In the genomic region with DNA sequence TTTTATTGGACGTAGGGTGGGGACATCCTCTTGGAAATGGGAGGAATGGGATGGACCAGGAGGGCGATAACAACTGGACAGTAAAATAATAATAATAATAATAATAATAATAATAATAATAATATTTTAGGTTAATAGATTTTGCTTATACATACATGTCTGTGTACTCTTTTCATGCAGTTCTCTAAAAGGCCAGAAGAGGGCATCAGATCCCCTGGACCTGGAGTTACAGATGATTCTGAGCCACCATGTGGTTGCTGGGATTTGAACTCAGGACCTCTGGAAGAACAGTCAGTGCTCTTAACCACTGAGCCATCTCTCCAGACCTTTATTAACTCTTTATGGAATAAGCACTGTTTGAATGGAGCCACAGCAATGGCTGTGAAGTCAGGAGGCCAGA, we compare ENCODE assay signal across 22 mouse cellular contexts. TPM values are rescaled to one million over a fixed set of nuclear protein-coding genes. Genes with fewer than 3 reads are reported as not detected.
A peak's percentile ranks its signal among the peaks of the same experiment; 100 is the strongest.
DNase-seq lines count a peak whose midpoint lies in the region; ATAC-seq and TF ChIP-seq lines count a peak whose summit lies in the region.
"Not testable (repeated sequence)": the region's sequence is repeated elsewhere in the genome, so short reads cannot be mapped to it uniquely, and the experiment has no call there.
"Had no signal": no experiment of that assay in that cellular context is flagged by ENCODE, and none has a peak within 500 bp of the region (broad histone marks: within the 10 kb centered on the region; RNA-seq: fewer than 3 reads in every experiment).

No protein-coding gene starts in this region.

- not testable (repeated sequence) for H3K27me3 ChIP-seq in cerebellum, adult 2 months (ENCODE audit: control insufficient read depth, insufficient read depth, low read length); heart, adult 2 months (ENCODE audit: control insufficient read depth, insufficient read depth, low read length); lung, embryonic 14.5 days (ENCODE audit: insufficient read depth, low read length)

- TF ChIP-seq CTCF in cerebellum, adult 2 months (IDR thresholded peaks at IDR 0.05; ENCODE audit: borderline replicate concordance, insufficient read depth, low read depth, low read length), result 0 out of 2 replicates have a peak, but pooled peaks have one; percentile 9
- TF ChIP-seq CTCF in heart, adult 2 months (IDR thresholded peaks at IDR 0.05), result peak; percentile 87
- TF ChIP-seq CTCF in layer of hippocampus, adult 2 months (conservative IDR thresholded peaks at IDR 0.05), result peak; percentile 80
- peak; percentile 53 for TF ChIP-seq CTCF in lung, embryonic 14.5 days (IDR thresholded peaks at IDR 0.05; ENCODE audit: low read depth)

- H3K9me3 ChIP-seq in lung, embryonic 14.5 days (ENCODE audit: low read depth, low read length), result not testable (repeated sequence)

- DNase-seq in 416B (ENCODE audit: low read depth) (peak; percentile 52), ZHBTc4 (ENCODE audit: low read depth, low spot score) (peak; percentile 55)
- not testable (repeated sequence) for DNase-seq in cerebellum, adult 2 months; heart, adult 2 months; layer of hippocampus, adult 2 months (ENCODE audit: low spot score in 2 of 2)
- DNase-seq in induced T-regulatory cell, adult 2 months (ENCODE audit: low read depth), result peak; percentile 46
- peak; percentile 63 for DNase-seq in lung, embryonic 14.5 days
- DNase-seq in naive thymus-derived CD4-positive, alpha-beta T cell, adult 2 months (ENCODE audit: low read depth), result peak; percentile 25

- H3K36me3 ChIP-seq in heart, adult 2 months (ENCODE audit: control insufficient read depth, insufficient read depth, low read length); lung, embryonic 14.5 days (ENCODE audit: insufficient read depth): not testable (repeated sequence)

- H3K4me1 ChIP-seq in cerebellum, adult 2 months (ENCODE audit: control insufficient read depth, insufficient read depth, low read length), result not testable (repeated sequence)
- H3K4me1 ChIP-seq in heart, adult 2 months (ENCODE audit: control insufficient read depth, insufficient read depth, low read length), result peaks cover 25% of the 10 kb centered on the region
- peaks cover 14% of the 10 kb centered on the region for H3K4me1 ChIP-seq in lung, embryonic 14.5 days (ENCODE audit: insufficient read depth)

- H3K4me3 ChIP-seq in cerebellum, adult 2 months (replicated peaks; ENCODE audit: insufficient read depth, low read depth, low read length); heart, adult 2 months; layer of hippocampus, adult 2 months; lung, embryonic 14.5 days (ENCODE audit: low read depth, low read length): not testable (repeated sequence)

- WGBS in cerebellum, adult 2 months, result 92% methylated on average over 2 of the region's 2 CpGs
- 88% methylated on average over 2 of the region's 2 CpGs for WGBS in heart, adult 2 months
- WGBS in lung, embryonic 14.5 days, result 88% methylated on average over 2 of the region's 2 CpGs

- H3K27ac ChIP-seq in cerebellum, adult 2 months (ENCODE audit: insufficient read depth, low read length); heart, adult 2 months; layer of hippocampus, adult 2 months; lung, embryonic 14.5 days (ENCODE audit: low read depth): not testable (repeated sequence)

- not testable (repeated sequence) for ATAC-seq in lung, embryonic 14.5 days (ENCODE audit: insufficient read depth)

- not testable (repeated sequence) for H3K9ac ChIP-seq in heart, adult 2 months (ENCODE audit: low read depth, low read length); lung, embryonic 14.5 days

- H3K79me2 ChIP-seq in heart, adult 2 months (replicated peaks; ENCODE audit: control insufficient read depth, insufficient read depth, low read length), result peaks cover 11% of the 10 kb centered on the region

- intact Hi-C loops in heart, adult 2 months (cut with DNase I), result loop anchor here (2.0 kb wide), 2 partner anchors 29 to 45 kb away; no protein-coding TSS in a partner anchor

- H3K4me2 ChIP-seq in lung, embryonic 14.5 days, result not testable (repeated sequence)

- not testable (repeated sequence) for TF ChIP-seq POLR2A in cerebellum, adult 2 months (IDR thresholded peaks at IDR 0.05; ENCODE audit: borderline replicate concordance, insufficient read depth, low read length); heart, adult 2 months (IDR thresholded peaks at IDR 0.05; ENCODE audit: insufficient read depth, low read depth, low read length)

- TF ChIP-seq EP300 in heart, adult 2 months (IDR thresholded peaks at IDR 0.05; ENCODE audit: insufficient read depth, low read depth, low read length), result not testable (repeated sequence)

RNA-seq across cellular contexts. Expression of gene Crybb3, which starts 28.3 kb away (rescaled TPM):
- 1.7 and 3.2 TPM in 2 replicates for polyA plus RNA-seq in cerebellum, adult 2 months (2012; rRNA removed)
- total RNA-seq in heart, adult 2 months (2021), result 1 to 10 TPM in 1 of 2 experiments, under 1 TPM in 1; 0.68 to 1.5 TPM
- 2.6 and 4.2 TPM in 2 replicates for polyA plus RNA-seq in heart, adult 2 months (2012; rRNA removed)
- 1 to 10 TPM; 3.8 to 4.2 TPM for total RNA-seq in layer of hippocampus, adult 2 months (2021)
- polyA plus RNA-seq in lung, embryonic 14.5 days (2014; fragmentation: Nextera tagmentation; extraction: Ambion mirVana), result 0.46 and 1.1 TPM in 2 replicates
- polyA plus RNA-seq: liver, embryonic 12.5 days had no signal

RNA-seq across cellular contexts. Expression of gene Crybb2, which starts 39.7 kb away (rescaled TPM):
- polyA plus RNA-seq in cerebellum, adult 2 months (2012; rRNA removed), result not detected in 2 replicates
- not detected for total RNA-seq in heart, adult 2 months (2021)
- polyA plus RNA-seq in heart, adult 2 months (2012; rRNA removed), result not detected in 2 replicates
- not detected for total RNA-seq in layer of hippocampus, adult 2 months (2021)
- polyA plus RNA-seq in lung, embryonic 14.5 days (2014; fragmentation: Nextera tagmentation; extraction: Ambion mirVana), result not detected in 2 replicates
- total RNA-seq: adrenal gland, postnatal 25 days; ES-E14; gastrocnemius, postnatal 36 days; heart, postnatal 4 days; layer of hippocampus, postnatal 10 days had no signal
- polyA plus RNA-seq: embryonic facial prominence, embryonic 13.5 days; forebrain, embryonic 14.5 days; heart, embryonic 11.5 days; hindbrain, embryonic 15.5 days; limb, embryonic 11.5 days; liver, embryonic 12.5 days; midbrain, embryonic 16.5 days; Patski; stomach, embryonic 16.5 days had no signal

Comparison
In these comparisons a context has a peak if more than half of its experiments do, and no peak if none do; other contexts are left out.
1. CTCF ChIP-seq: peak in every context shown above with its lines; median percentile 87 in heart, adult 2 months; 80 in layer of hippocampus, adult 2 months; 53 in lung, embryonic 14.5 days; 9 in cerebellum, adult 2 months.